Mouse (Mus musculus): Measurements from ENCODE around the gene Shf.

DNA sequence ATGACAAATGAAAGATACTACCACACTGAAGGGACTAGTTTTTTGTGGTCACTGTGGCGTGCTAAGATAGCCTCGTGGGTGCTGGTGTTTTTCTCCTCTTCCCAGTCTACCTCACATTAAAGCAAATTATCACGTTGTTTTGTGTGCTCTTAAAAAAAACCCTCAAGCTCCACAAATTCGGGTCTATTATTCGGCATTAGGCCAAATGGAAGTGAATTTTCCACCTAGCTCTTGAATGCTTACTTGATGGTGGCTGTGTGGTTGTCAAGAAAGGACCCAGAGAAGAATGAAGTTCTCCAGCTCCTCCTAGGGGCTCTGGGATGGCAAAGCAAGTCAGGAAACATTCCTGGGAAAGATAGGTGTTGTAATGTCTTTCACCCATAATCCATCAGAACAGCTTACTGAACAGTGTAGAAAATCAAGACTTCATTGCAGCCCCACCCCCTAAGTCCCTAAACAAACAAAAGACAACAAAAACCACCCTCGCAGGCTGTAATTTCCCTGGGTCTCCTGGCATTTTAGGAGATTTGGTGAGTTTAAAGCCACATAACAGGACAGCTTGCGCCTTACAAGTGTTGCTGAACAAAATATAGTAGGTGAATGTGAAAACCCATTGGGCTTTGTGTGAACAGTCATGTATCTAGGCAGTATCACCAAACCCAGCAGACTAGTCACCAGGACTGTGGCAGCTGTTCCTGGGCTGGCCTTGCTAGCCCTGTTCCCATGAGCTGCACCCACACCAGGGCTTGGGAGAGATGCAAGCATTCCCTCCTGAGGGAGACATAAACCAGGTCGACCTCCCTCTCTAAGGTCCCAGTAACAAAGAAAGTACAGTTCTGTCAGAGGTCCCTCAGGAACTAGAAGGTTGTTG is 9.7 kb upstream of the Shf start:
- no peak for TF ChIP-seq CTCF (IDR thresholded peaks at IDR 0.05; ENCODE audit: control insufficient read depth, insufficient read depth, low read length)
- no peak for TF ChIP-seq POLR2A (IDR thresholded peaks at IDR 0.05; ENCODE audit: borderline replicate concordance, control insufficient read depth, low read depth, low read length)

All from bone marrow, adult 2 months (tissue).